Mouse (Mus musculus) hindbrain, postnatal 0 days (tissue): ENCODE measurements at regions not wholly inside any gene's neighbourhood (a gene's known extent, or its start where the extent isn't known, plus 50 kb on each side); places are given as distances from the start of the nearest gene placed in this dataset.

Source experiments
- ATAC-seq: fragments of 200-750 bp; cut with Nextera tagmentation; 2 replicates; pipeline ENCODE4 v1.8.0; 2017; ENCODE audit warnings: mild to moderate bottlenecking, moderate TSS enrichment, moderate library complexity
- DNase-seq: peaks from one replicate; pipeline ENCODE4 v3.0.0-alpha.2; 2015; ENCODE audit warnings: low spot score
- H3K27ac ChIP-seq: fragments of 300-500 bp; sonication (generic); 2 replicates; pipeline ENCODE4 v1.5.1; 2014; ENCODE audit warnings: mild to moderate bottlenecking
- H3K27me3 ChIP-seq: fragments of 300-500 bp; sonication (generic); 2 replicates; pipeline ENCODE4 v1.6.1; 2014; ENCODE audit warnings: low read length, mixed read lengths; ENCODE audit not compliant: insufficient read depth
- H3K36me3 ChIP-seq: fragments of 300-500 bp; sonication (generic); 2 replicates; pipeline ENCODE4 v1.6.1; 2014; ENCODE audit warnings: low read length, mixed read lengths; ENCODE audit not compliant: insufficient read depth
- H3K4me1 ChIP-seq: fragments of 300-500 bp; sonication (generic); 2 replicates; pipeline ENCODE4 v1.6.1; 2014; ENCODE audit warnings: antibody characterized with exemption, low read length, mixed read lengths; ENCODE audit not compliant: insufficient read depth
- H3K4me2 ChIP-seq: fragments of 300-500 bp; sonication (generic); 2 replicates; pipeline ENCODE4 v1.6.1; 2014; ENCODE audit warnings: low read depth, mild to moderate bottlenecking, low read length, moderate library complexity, mixed read lengths
- H3K4me3 ChIP-seq: fragments of 300-500 bp; sonication (generic); 2 replicates; pipeline ENCODE4 v1.5.1; 2014; ENCODE audit warnings: low read length
- H3K9ac ChIP-seq: fragments of 300-500 bp; sonication (generic); replicated peaks from 2 replicates; pipeline ENCODE4 v1.6.1; 2014; ENCODE audit warnings: mild to moderate bottlenecking, low read length, moderate library complexity, mixed read lengths
- H3K9me3 ChIP-seq: fragments of 300-500 bp; sonication (generic); 2 replicates; pipeline ENCODE4 v1.6.1; 2016; ENCODE audit warnings: low read length, mixed read lengths
- CTCF ChIP-seq: IDR thresholded peaks from 2 replicates; pipeline ENCODE4 v1.5.1; 2016; ENCODE audit warnings: antibody characterized with exemption, control low read depth, low read depth
- WGBS: fragments of 180-500 bp; shearing (Covaris S2); extraction: QIAGEN DNeasy Blood & Tissue Kit; methylation state at CpG from one replicate; pipeline ENCODE4 v1.1.7; 2014; 5-methylcytosine and 5-hydroxymethylcytosine counted together

DNA sequence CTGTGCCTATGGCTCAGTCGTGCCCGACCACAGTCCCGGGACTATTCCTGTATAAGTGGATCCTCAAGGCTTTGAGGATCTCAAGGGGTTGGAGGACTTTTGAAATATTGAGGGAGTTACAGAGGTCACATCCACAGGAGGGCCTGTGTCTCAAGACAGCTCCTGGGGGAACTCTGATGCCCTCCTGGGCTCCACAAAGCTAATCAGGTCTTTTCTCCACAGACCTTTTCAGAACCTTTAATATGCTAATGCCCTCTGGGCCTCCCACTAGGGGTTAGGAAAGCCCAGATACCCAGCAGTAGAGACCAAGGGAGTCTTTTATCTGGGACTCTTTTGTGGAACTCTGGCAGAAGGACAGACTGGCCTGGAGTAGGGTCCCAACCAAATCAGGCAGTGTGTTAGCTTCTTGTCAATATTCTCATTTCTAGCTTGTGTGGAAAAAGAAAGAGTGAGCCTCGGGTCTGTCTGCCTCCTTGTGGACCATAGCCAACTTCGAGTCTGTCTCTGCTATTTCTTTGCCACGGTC is 107.4 kb upstream of the Gm26897 start:
- ATAC-seq (no peak), DNase-seq (no peak)
- no peak overlapping the region for H3K9ac ChIP-seq
- no peak overlapping the region for H3K27ac ChIP-seq
- H3K4me1 ChIP-seq, result no peaks in the 10 kb centered on the region; the same call in 1 of the 2 replicates
- H3K27me3 ChIP-seq, result no peaks in the 10 kb centered on the region
- WGBS, result 18% methylated on average over 6 of the region's 6 CpGs
- H3K9me3 ChIP-seq, result no peaks in the 10 kb centered on the region
- no peak overlapping the region for H3K4me2 ChIP-seq
- H3K36me3 ChIP-seq, result no peaks in the 10 kb centered on the region
- H3K4me3 ChIP-seq, result no peak overlapping the region
- no peak for TF ChIP-seq CTCF

DNA sequence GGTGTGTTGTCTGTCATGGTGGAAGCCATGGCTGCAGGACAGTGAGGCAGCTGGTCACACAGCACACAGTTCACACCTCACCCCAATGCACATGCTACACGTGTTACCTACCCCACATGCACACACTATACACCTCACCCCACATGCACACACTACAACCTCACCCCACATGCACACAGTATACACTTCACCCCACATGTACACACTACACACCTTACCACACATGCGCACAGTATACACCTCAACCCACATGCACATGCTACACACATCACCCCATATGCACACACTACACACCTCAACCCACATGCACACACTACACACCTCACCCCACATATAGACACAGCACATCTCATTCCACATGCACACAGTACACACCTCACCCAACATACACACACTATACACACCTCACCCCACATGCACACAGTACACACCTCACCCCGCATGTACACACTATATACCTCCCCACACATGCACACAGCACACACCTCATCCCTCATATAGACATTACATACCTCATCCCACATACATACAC is 103.3 kb upstream of the Gm26897 start:
- Histone ChIP-seq H3K27ac (no peak overlapping the region), H3K4me2 (no peak overlapping the region), H3K27me3 (no peaks in the 10 kb centered on the region), H3K9me3 (0 out of 2 replicates have a peak, but pooled peaks cover 2% of the 10 kb centered on the region), H3K9ac (no peak overlapping the region), H3K4me3 (no peak overlapping the region), H3K4me1 (no peaks in the 10 kb centered on the region; the same call in 1 of the 2 replicates), H3K36me3 (no peaks in the 10 kb centered on the region)
- DNase-seq (no peak), ATAC-seq (peak; percentile 56; the same call in 1 of the 2 replicates)
- no peak for TF ChIP-seq CTCF
- 91% methylated on average over 3 of the region's 3 CpGs for WGBS

DNA sequence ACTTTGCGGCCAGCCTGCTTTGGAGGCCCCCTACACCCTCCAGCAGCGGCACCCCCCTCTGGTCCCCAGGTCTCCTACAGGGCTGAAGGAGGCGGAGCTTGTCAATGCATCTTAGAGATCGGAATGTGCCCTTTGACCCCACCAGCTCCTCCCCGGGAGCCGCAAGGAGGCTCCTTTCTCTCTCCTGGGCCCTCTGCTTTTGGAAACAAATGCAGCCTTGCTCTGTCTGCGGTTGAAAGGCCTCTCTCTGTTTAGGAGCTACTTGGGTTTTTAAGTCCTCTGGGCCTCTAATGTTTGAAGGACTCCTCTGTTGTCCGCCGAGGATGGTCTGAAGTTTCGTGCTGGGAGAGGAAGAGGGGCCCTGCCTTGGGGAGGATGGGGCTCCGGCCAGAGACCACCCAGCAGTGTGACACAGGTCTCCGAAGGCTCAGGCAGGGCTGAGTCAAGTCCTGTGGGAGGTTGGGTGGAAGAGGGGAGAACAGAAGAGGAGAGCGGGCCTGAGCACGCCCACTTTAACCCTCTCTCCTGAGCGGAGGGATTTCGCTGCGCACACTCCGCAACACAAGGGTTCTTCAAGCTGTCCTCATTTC is 102.1 kb upstream of the Gm26897 start:
- H3K4me1 ChIP-seq, result no peaks in the 10 kb centered on the region; the same call in 1 of the 2 replicates
- TF ChIP-seq CTCF, result no peak
- 29% methylated on average over 18 of the region's 18 CpGs for WGBS
- H3K36me3 ChIP-seq, result no peaks in the 10 kb centered on the region
- no peak overlapping the region for H3K4me2 ChIP-seq
- no peak overlapping the region for H3K27ac ChIP-seq
- H3K9ac ChIP-seq, result no peak overlapping the region
- ATAC-seq, result no peak
- H3K27me3 ChIP-seq, result no peaks in the 10 kb centered on the region
- DNase-seq, result no peak
- H3K9me3 ChIP-seq, result 0 out of 2 replicates have a peak, but pooled peaks cover 2% of the 10 kb centered on the region
- no peak overlapping the region for H3K4me3 ChIP-seq

DNA sequence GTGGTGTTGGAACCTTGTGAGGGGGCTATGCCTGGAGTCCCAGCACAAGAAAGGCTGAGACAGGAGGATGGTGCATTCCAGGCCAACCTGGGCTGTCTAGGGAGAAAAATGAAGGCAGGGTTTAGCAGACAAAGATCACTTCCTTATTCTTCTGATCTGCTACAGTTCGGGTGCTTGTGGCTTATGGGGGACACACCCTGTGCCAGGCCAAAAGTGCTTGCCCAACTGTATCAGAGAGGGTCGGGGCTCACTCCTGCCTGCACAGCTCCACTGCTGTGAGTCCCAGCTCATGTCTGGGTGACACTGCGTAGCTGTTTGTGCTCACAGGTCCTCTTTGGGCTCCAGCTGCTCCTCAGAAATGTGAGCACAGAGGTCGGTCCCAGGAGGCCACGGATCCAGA is 98.6 kb upstream of the Gm26897 start:
- DNase-seq (no peak), ATAC-seq (no peak)
- no peaks in the 10 kb centered on the region for H3K36me3 ChIP-seq
- no peaks in the 10 kb centered on the region for H3K27me3 ChIP-seq
- WGBS, result 71% methylated on average over 5 of the region's 5 CpGs
- no peak overlapping the region for H3K4me2 ChIP-seq
- no peak overlapping the region for H3K4me3 ChIP-seq
- H3K9ac ChIP-seq, result no peak overlapping the region
- H3K27ac ChIP-seq, result no peak overlapping the region
- H3K4me1 ChIP-seq, result no peaks in the 10 kb centered on the region; the same call in 1 of the 2 replicates
- 0 out of 2 replicates have a peak, but pooled peaks cover 2% of the 10 kb centered on the region for H3K9me3 ChIP-seq
- no peak for TF ChIP-seq CTCF

DNA sequence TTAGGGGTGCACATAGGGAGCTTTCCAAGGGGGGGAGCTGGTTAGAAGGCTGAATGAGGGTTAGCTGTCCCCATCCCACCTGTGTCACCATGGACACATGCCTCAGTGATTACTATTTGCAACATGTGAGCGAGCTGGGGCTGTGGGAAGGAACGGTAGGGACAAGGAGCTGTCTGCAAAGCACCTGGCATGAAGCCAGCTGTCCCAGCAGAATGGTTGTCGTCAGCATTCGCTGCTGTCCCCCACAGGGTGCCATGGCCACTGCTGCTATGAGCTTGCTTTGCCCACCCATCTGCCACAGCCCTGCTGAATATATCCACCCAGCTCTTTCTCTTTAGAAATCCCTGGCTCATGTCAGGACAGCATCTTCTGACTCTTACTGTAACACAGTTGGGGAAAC is 96.8 kb upstream of the Gm26897 start:
- Histone ChIP-seq H3K4me3 (no peak overlapping the region), H3K27ac (no peak overlapping the region), H3K36me3 (no peaks in the 10 kb centered on the region), H3K27me3 (no peaks in the 10 kb centered on the region), H3K9ac (no peak overlapping the region), H3K4me2 (no peak overlapping the region), H3K4me1 (no peaks in the 10 kb centered on the region; the same call in 1 of the 2 replicates), H3K9me3 (0 out of 2 replicates have a peak, but pooled peaks cover 2% of the 10 kb centered on the region)
- 0 out of 2 replicates have a peak, but pooled peaks have one; percentile 9 for ATAC-seq
- 20% methylated on average over 4 of the region's 4 CpGs for WGBS
- DNase-seq, result peak; percentile 43
- no peak for TF ChIP-seq CTCF

DNA sequence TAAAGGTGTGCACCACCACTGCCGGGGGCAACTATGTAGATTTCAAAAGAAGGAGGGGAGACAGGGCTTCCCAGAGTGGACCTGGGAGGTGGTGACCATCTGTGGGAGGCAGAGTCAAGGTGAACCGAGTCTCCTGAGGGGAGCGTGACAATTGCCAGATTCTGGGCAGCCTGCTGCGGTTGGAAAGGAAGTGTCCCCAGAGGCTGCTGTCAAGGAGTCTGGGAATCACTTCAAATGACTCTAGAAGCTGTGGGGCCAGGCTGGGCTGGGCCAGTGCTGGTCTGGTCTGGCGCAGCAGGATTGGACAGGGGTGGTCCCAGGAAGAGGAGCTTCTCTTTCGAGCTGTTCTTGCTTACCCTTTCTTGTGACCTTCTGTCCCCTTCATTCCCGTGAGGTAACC is 95.4 kb upstream of the Gm26897 start:
- Histone ChIP-seq H3K4me1 (no peaks in the 10 kb centered on the region; the same call in 1 of the 2 replicates), H3K9ac (no peak overlapping the region), H3K4me3 (no peak overlapping the region), H3K36me3 (no peaks in the 10 kb centered on the region), H3K4me2 (no peak overlapping the region), H3K9me3 (0 out of 2 replicates have a peak, but pooled peaks cover 2% of the 10 kb centered on the region), H3K27me3 (no peaks in the 10 kb centered on the region), H3K27ac (no peak overlapping the region)
- no peak for TF ChIP-seq CTCF
- DNase-seq (no peak), ATAC-seq (no peak)
- WGBS, result 51% methylated on average over 7 of the region's 7 CpGs
